Mouse (Mus musculus): ENCODE data around the gene Utp3. TPM values are rescaled to one million over a fixed set of nuclear protein-coding genes. Genes with fewer than 3 reads are reported as not detected.

Gene Utp3
- total and polyA plus RNA-seq, 3 experiments: 48.4 to 120 (median 73.9) TPM

GRCm38 (mm10) chr5:88565148-88566033 lies 11.1 kb downstream of the Utp3 start:
- Histone ChIP-seq H3K36me3 (ENCODE audit: control insufficient read depth in 1 of 2, insufficient read depth in 2 of 2, low read length in 2 of 2) (peaks cover 0 to 9% of the 10 kb centered on the region in 2 experiments; a peak in 2 of 4 replicates), H3K27ac (ENCODE audit: control insufficient read depth, low read depth, low read length) (peak overlapping the region; percentile 76), H3K4me1 (ENCODE audit: control insufficient read depth in 1 of 2, insufficient read depth in 2 of 2, low read length in 2 of 2) (peaks cover 3 to 5% of the 10 kb centered on the region in 2 experiments; a peak in 3 of 4 replicates), H3K9ac (ENCODE audit: control insufficient read depth, low read depth, low read length, poor library complexity, severe bottlenecking) (peak overlapping the region; percentile 87), H3K79me2 (ENCODE audit: control insufficient read depth, insufficient read depth, low read length, poor library complexity) (peaks cover 3% of the 10 kb centered on the region; the same call in 1 of the 2 replicates), H3K27me3 (ENCODE audit: control insufficient read depth in 1 of 2, insufficient read depth in 2 of 2, low read length in 2 of 2) (no peaks in the 10 kb centered on the region), H3K9me3 (replicated peaks; ENCODE audit: insufficient read depth, low read length) (no peaks in the 10 kb centered on the region), H3K4me3 (ENCODE audit: control insufficient read depth in 1 of 2, insufficient read depth in 1 of 2, low read depth in 2 of 2, low read length in 2 of 2) (peak overlapping the region; percentile 73 to 93)
- TF ChIP-seq MAZ (IDR thresholded peaks at IDR 0.05; ENCODE audit: low read depth, low read length) (0 out of 2 replicates have a peak, but pooled peaks have one; percentile 5), GABPA (IDR thresholded peaks at IDR 0.05; ENCODE audit: low read depth, low read length) (no peak), MXI1 (IDR thresholded peaks at IDR 0.05; ENCODE audit: low read depth, low read length) (peak; percentile 65), POLR2A (IDR thresholded peaks at IDR 0.05; ENCODE audit: control insufficient read depth in 1 of 2, insufficient read depth in 1 of 2, low read depth in 1 of 2, low read length in 2 of 2, poor library complexity in 1 of 2) (0 out of 4 replicates have a peak, but pooled peaks of 1 of the 2 experiments have one; percentile 22)
- peak; percentile 40 for DNase-seq (ENCODE audit: low read depth, low spot score)

GRCm38 (mm10) chr5:88566034-88566841 lies 12.0 kb downstream of the Utp3 start:
- peaks cover 0 to 9% of the 10 kb centered on the region in 2 experiments; a peak in 2 of 4 replicates for H3K36me3 ChIP-seq (ENCODE audit: control insufficient read depth in 1 of 2, insufficient read depth in 2 of 2, low read length in 2 of 2)
- peak overlapping the region; percentile 73 to 93 for H3K4me3 ChIP-seq (ENCODE audit: control insufficient read depth in 1 of 2, insufficient read depth in 1 of 2, low read depth in 2 of 2, low read length in 2 of 2)
- H3K4me1 ChIP-seq (ENCODE audit: control insufficient read depth in 1 of 2, insufficient read depth in 2 of 2, low read length in 2 of 2): peaks cover 3 to 5% of the 10 kb centered on the region in 2 experiments; a peak in 3 of 4 replicates
- 0 out of 2 replicates have a peak, but pooled peaks have one; percentile 9 for TF ChIP-seq HCFC1 (IDR thresholded peaks at IDR 0.05; ENCODE audit: low read depth, low read length)
- peak; percentile 66 to 88 for TF ChIP-seq EP300 (IDR thresholded peaks at IDR 0.05; ENCODE audit: low read depth in 1 of 2, low read length in 2 of 2)
- TF ChIP-seq ZKSCAN1 (IDR thresholded peaks at IDR 0.05; ENCODE audit: low read depth, low read length): no peak
- peak; percentile 95 for TF ChIP-seq ETS1 (IDR thresholded peaks at IDR 0.05; ENCODE audit: low read depth, low read length)
- TF ChIP-seq RCOR1 (IDR thresholded peaks at IDR 0.05; ENCODE audit: low read depth, low read length): peak; percentile 95
- TF ChIP-seq MAZ (IDR thresholded peaks at IDR 0.05; ENCODE audit: low read depth, low read length): peak; percentile 19; the same call in 1 of the 2 replicates
- 0 out of 2 replicates have a peak, but pooled peaks have one; percentile 61 for TF ChIP-seq MXI1 (IDR thresholded peaks at IDR 0.05; ENCODE audit: low read depth, low read length)
- peak; percentile 85 for TF ChIP-seq GATA1 (IDR thresholded peaks at IDR 0.05; ENCODE audit: low read depth, low read length)
- TF ChIP-seq TAL1 (IDR thresholded peaks at IDR 0.05; ENCODE audit: low read length): peak; percentile 63
- no peak for TF ChIP-seq ELF1 (IDR thresholded peaks at IDR 0.05; ENCODE audit: low read depth, low read length)
- TF ChIP-seq CHD2 (IDR thresholded peaks at IDR 0.05; ENCODE audit: low read length): no peak
- peak; percentile 93 for TF ChIP-seq TCF12 (IDR thresholded peaks at IDR 0.05; ENCODE audit: low read depth, low read length)
- TF ChIP-seq MYB (IDR thresholded peaks at IDR 0.05; ENCODE audit: low read depth, low read length): no peak
- TF ChIP-seq TBP (IDR thresholded peaks at IDR 0.05; ENCODE audit: low read depth, low read length): 0 out of 2 replicates have a peak, but pooled peaks have one; percentile 25
- TF ChIP-seq MEF2A (IDR thresholded peaks at IDR 0.05; ENCODE audit: extremely low read depth, insufficient replicate concordance, low read depth, low read length, poor library complexity, severe bottlenecking): no peak
- peak; percentile 92 for TF ChIP-seq SIN3A (IDR thresholded peaks at IDR 0.05; ENCODE audit: low read length)
- H3K9ac ChIP-seq (ENCODE audit: control insufficient read depth, low read depth, low read length, poor library complexity, severe bottlenecking): peak overlapping the region; percentile 87
- peaks cover 3% of the 10 kb centered on the region; the same call in 1 of the 2 replicates for H3K79me2 ChIP-seq (ENCODE audit: control insufficient read depth, insufficient read depth, low read length, poor library complexity)
- H3K27me3 ChIP-seq (ENCODE audit: control insufficient read depth in 1 of 2, insufficient read depth in 2 of 2, low read length in 2 of 2): no peaks in the 10 kb centered on the region
- H3K27ac ChIP-seq (ENCODE audit: control insufficient read depth, low read depth, low read length): peak overlapping the region; percentile 76
- no peaks in the 10 kb centered on the region for H3K9me3 ChIP-seq (replicated peaks; ENCODE audit: insufficient read depth, low read length)
- DNase-seq (ENCODE audit: low read depth, low spot score): peak; percentile 81

Data from MEL (cell line).